Mouse (Mus musculus) neural tube, embryonic 11.5 days (tissue): Measurements from ENCODE around the gene Phka2. TPM values are rescaled to one million over a fixed set of nuclear protein-coding genes. Genes with fewer than 3 reads are reported as not detected.

Experiments
- ATAC-seq: fragments of 200-750 bp; cut with Nextera tagmentation; 2 replicates; pipeline ENCODE4 v1.8.0; 2017; ENCODE audit warnings: moderate number of reproducible peaks, mild to moderate bottlenecking, moderate TSS enrichment, moderate library complexity; ENCODE audit not compliant: insufficient read depth, low FRiP score, low TSS enrichment
- DNase-seq: peaks from one replicate; pipeline ENCODE4 v3.0.0-alpha.2; 2015; ENCODE audit warnings: low spot score
- H3K27ac ChIP-seq: fragments of 300-500 bp; sonication (generic); 2 replicates; pipeline ENCODE4 v1.5.1; 2014; ENCODE audit warnings: low read depth, mild to moderate bottlenecking, low read length
- H3K27me3 ChIP-seq: fragments of 300-500 bp; sonication (generic); 2 replicates; pipeline ENCODE4 v1.6.1; 2014; ENCODE audit warnings: mild to moderate bottlenecking, low read length, mixed read lengths; ENCODE audit not compliant: control insufficient read depth, insufficient read depth
- H3K36me3 ChIP-seq: fragments of 300-500 bp; sonication (generic); 2 replicates; pipeline ENCODE4 v1.6.1; 2014; ENCODE audit warnings: mild to moderate bottlenecking, low read length, moderate library complexity, mixed read lengths; ENCODE audit not compliant: control insufficient read depth, insufficient read depth
- H3K4me1 ChIP-seq: fragments of 300-500 bp; sonication (generic); 2 replicates; pipeline ENCODE4 v1.6.1; 2014; ENCODE audit warnings: low read length, mixed read lengths; ENCODE audit not compliant: control insufficient read depth, insufficient read depth
- H3K4me2 ChIP-seq: fragments of 300-500 bp; sonication (generic); 2 replicates; pipeline ENCODE4 v1.6.1; 2014; ENCODE audit warnings: low read depth, mild to moderate bottlenecking, moderate library complexity
- H3K4me3 ChIP-seq: fragments of 300-500 bp; sonication (generic); 2 replicates; pipeline ENCODE4 v1.5.1; 2014; ENCODE audit warnings: low read depth, low read length
- H3K9ac ChIP-seq: fragments of 300-500 bp; sonication (generic); 2 replicates; pipeline ENCODE4 v1.6.1; 2014; ENCODE audit warnings: mild to moderate bottlenecking, low read length
- H3K9me3 ChIP-seq: fragments of 300-500 bp; sonication (generic); 2 replicates; pipeline ENCODE4 v1.6.1; 2016; ENCODE audit warnings: low read length; ENCODE audit not compliant: control insufficient read depth
- WGBS: fragments of 180-500 bp; shearing (Covaris S2); extraction: QIAGEN DNeasy Blood & Tissue Kit; methylation state at CpG from one replicate; pipeline ENCODE4 v1.1.7; 2014; 5-methylcytosine and 5-hydroxymethylcytosine counted together
- polyA plus RNA-seq: library from polyadenylated mRNA; unstranded; fragments of >200 nt; fragmentation: Nextera tagmentation; extraction: Ambion mirVana; gene quantifications from 2 replicates; pipeline ENCODE4 v1.2.1, GENCODE M21; 2014

Phka2 gene
- polyA plus RNA-seq, 1 experiment from 2014 or later = 18.1 TPM

- Histone ChIP-seq H3K27me3 (peaks cover 1% of the 10 kb centered on the region; the same call in 1 of the 2 replicates), H3K36me3 (no peaks in the 10 kb centered on the region), H3K4me3 (no peak overlapping the region), H3K4me1 (no peaks in the 10 kb centered on the region), H3K9ac (no peak overlapping the region), H3K4me2 (no peak overlapping the region), H3K27ac (no peak overlapping the region), H3K9me3 (no peaks in the 10 kb centered on the region)
- DNase-seq = no peak
- 60% methylated on average over 1 of the region's 1 CpGs for WGBS
- ATAC-seq = no peak
Observed at GRCm38 (mm10) chrX:160585110-160585509, 83.1 kb downstream of the Phka2 start.

GRCm38 (mm10) chrX:160588523-160588922, 86.6 kb downstream of the Phka2 start:
- Histone ChIP-seq H3K36me3 (no peaks in the 10 kb centered on the region), H3K27me3 (peaks cover 5% of the 10 kb centered on the region; the same call in 1 of the 2 replicates), H3K9me3 (no peaks in the 10 kb centered on the region), H3K27ac (no peak overlapping the region), H3K4me3 (no peak overlapping the region), H3K9ac (no peak overlapping the region), H3K4me1 (no peaks in the 10 kb centered on the region), H3K4me2 (no peak overlapping the region)
- no peak for DNase-seq
- no peak for ATAC-seq
- 95% methylated on average over 4 of the region's 4 CpGs for WGBS

- Histone ChIP-seq H3K9ac (no peak overlapping the region), H3K27me3 (peaks cover 5% of the 10 kb centered on the region; the same call in 1 of the 2 replicates), H3K9me3 (no peaks in the 10 kb centered on the region), H3K36me3 (no peaks in the 10 kb centered on the region), H3K4me3 (no peak overlapping the region), H3K27ac (no peak overlapping the region), H3K4me2 (no peak overlapping the region), H3K4me1 (no peaks in the 10 kb centered on the region)
- DNase-seq (no peak), ATAC-seq (no peak)
- WGBS = 94% methylated on average over 7 of the region's 7 CpGs
Observed at GRCm38 (mm10) chrX:160590147-160590546, 88.2 kb downstream of the Phka2 start.

GRCm38 (mm10) chrX:160592933-160593332, 91.0 kb downstream of the Phka2 start:
- Histone ChIP-seq H3K9ac (no peak overlapping the region), H3K27me3 (0 out of 2 replicates have a peak, but pooled peaks cover 5% of the 10 kb centered on the region), H3K4me1 (no peaks in the 10 kb centered on the region), H3K36me3 (no peaks in the 10 kb centered on the region), H3K4me3 (no peak overlapping the region), H3K27ac (no peak overlapping the region), H3K4me2 (no peak overlapping the region), H3K9me3 (no peaks in the 10 kb centered on the region)
- DNase-seq (no peak), ATAC-seq (no peak)
- WGBS = 89% methylated on average over 6 of the region's 6 CpGs

- H3K4me3 ChIP-seq = no peak overlapping the region
- no peaks in the 10 kb centered on the region for H3K27me3 ChIP-seq
- ATAC-seq (no peak), DNase-seq (no peak)
- H3K9me3 ChIP-seq = no peaks in the 10 kb centered on the region
- no peak overlapping the region for H3K9ac ChIP-seq
- no peaks in the 10 kb centered on the region for H3K36me3 ChIP-seq
- 0 out of 2 replicates have a peak, but pooled peaks cover 7% of the 10 kb centered on the region for H3K4me1 ChIP-seq
- peak overlapping the region; percentile 60; the same call in 1 of the 2 replicates for H3K27ac ChIP-seq
- no peak overlapping the region for H3K4me2 ChIP-seq
- 69% methylated on average over 2 of the region's 2 CpGs for WGBS
Observed at GRCm38 (mm10) chrX:160598055-160598454, 96.1 kb downstream of the Phka2 start.

- H3K27me3 ChIP-seq = no peaks in the 10 kb centered on the region
- peak; percentile 58 for DNase-seq
- 0 out of 2 replicates have a peak, but pooled peaks cover 7% of the 10 kb centered on the region for H3K4me1 ChIP-seq
- WGBS = 45% methylated on average over 3 of the region's 3 CpGs
- ATAC-seq = peak; percentile 90
- no peak overlapping the region for H3K9ac ChIP-seq
- H3K27ac ChIP-seq = peak overlapping the region; percentile 67; the same call in 1 of the 2 replicates
- no peaks in the 10 kb centered on the region for H3K36me3 ChIP-seq
- no peak overlapping the region for H3K4me3 ChIP-seq
- no peaks in the 10 kb centered on the region for H3K9me3 ChIP-seq
- no peak overlapping the region for H3K4me2 ChIP-seq
Observed at GRCm38 (mm10) chrX:160598562-160599458, 96.8 kb downstream of the Phka2 start.

GRCm38 (mm10) chrX:160601053-160601452, 99.1 kb downstream of the Phka2 start:
- H3K4me1 ChIP-seq = 0 out of 2 replicates have a peak, but pooled peaks cover 7% of the 10 kb centered on the region
- no peak overlapping the region for H3K27ac ChIP-seq
- DNase-seq (no peak), ATAC-seq (no peak)
- H3K9ac ChIP-seq = no peak overlapping the region
- H3K9me3 ChIP-seq = no peaks in the 10 kb centered on the region
- no peak overlapping the region for H3K4me3 ChIP-seq
- no peaks in the 10 kb centered on the region for H3K36me3 ChIP-seq
- 55% methylated on average over 3 of the region's 3 CpGs for WGBS
- H3K4me2 ChIP-seq = no peak overlapping the region
- H3K27me3 ChIP-seq = 0 out of 2 replicates have a peak, but pooled peaks cover 3% of the 10 kb centered on the region

- H3K36me3 ChIP-seq = no peaks in the 10 kb centered on the region
- H3K27me3 ChIP-seq = 0 out of 2 replicates have a peak, but pooled peaks cover 3% of the 10 kb centered on the region
- 0 out of 2 replicates have a peak, but pooled peaks cover 7% of the 10 kb centered on the region for H3K4me1 ChIP-seq
- no peak overlapping the region for H3K4me3 ChIP-seq
- no peak overlapping the region for H3K4me2 ChIP-seq
- H3K27ac ChIP-seq = no peak overlapping the region
- ATAC-seq = no peak
- no peaks in the 10 kb centered on the region for H3K9me3 ChIP-seq
- 92% methylated on average over 1 of the region's 1 CpGs for WGBS
- no peak overlapping the region for H3K9ac ChIP-seq
- DNase-seq = no peak
Observed at GRCm38 (mm10) chrX:160602770-160603169, 100.8 kb downstream of the Phka2 start.
